Mouse (Mus musculus) frontal cortex, postnatal 25 days (tissue): Measurements from ENCODE around the gene Ccdc159.

ENCODE experiments used
- DNase-seq, 2 experiments: peaks; one replicate each; pipeline ENCODE4 v3.0.0; 2022; ENCODE audit warnings: low spot score in 2 of 2

The Ccdc159 gene

DNA sequence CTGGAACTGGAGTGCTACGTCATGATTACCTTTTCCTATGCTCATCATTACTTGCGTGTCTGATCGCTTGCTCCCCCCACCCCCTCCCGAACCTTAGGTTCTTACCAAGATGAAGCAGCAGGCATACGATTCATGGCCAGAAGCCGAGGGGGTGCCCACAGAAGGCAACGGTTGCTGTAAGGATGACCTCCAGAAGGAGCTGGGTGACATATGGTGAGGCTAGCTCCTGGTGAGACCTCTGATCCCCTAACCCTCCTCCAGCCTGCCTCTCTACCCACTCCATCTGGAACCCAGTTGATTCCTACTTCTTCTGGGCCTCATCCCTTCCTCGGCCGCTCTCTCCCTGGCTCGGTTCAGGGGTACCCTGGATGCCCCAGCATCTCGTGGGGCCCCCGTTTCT lies 6.8 kb downstream of the Ccdc159 start:
- DNase-seq, result no peak

DNA sequence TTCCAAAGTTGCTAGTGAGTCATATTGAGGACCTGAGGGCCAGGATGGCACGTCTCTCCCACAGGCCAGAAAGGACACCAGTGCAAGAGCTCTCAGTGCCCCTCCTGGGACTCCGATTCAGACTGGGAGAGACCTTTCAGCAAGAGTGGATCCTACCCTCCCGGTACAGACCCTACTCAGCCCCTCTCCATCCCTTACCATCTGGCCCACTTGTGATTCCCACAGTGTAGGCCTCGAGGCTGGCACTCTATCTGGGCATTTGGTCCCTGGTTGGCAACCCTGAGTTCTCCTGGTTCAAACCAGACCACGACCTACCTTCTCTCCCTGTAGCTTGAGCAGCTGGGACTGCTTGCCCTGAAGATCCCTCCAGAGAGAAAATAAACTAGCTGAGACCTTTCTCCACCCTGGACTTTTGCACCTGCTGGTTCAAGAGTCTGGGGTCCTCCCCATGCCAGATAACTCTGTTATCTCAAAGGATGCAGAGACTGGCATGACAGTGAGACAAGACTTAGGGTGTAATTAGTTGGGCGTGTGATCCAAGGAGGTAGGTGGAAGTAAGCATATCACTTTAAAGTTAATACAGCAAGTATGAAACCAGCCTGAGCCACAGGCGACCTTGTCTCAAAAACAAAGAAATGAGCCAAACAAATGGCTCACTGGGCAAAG lies 8.3 kb downstream of the Ccdc159 start:
- DNase-seq, result no peak

DNA sequence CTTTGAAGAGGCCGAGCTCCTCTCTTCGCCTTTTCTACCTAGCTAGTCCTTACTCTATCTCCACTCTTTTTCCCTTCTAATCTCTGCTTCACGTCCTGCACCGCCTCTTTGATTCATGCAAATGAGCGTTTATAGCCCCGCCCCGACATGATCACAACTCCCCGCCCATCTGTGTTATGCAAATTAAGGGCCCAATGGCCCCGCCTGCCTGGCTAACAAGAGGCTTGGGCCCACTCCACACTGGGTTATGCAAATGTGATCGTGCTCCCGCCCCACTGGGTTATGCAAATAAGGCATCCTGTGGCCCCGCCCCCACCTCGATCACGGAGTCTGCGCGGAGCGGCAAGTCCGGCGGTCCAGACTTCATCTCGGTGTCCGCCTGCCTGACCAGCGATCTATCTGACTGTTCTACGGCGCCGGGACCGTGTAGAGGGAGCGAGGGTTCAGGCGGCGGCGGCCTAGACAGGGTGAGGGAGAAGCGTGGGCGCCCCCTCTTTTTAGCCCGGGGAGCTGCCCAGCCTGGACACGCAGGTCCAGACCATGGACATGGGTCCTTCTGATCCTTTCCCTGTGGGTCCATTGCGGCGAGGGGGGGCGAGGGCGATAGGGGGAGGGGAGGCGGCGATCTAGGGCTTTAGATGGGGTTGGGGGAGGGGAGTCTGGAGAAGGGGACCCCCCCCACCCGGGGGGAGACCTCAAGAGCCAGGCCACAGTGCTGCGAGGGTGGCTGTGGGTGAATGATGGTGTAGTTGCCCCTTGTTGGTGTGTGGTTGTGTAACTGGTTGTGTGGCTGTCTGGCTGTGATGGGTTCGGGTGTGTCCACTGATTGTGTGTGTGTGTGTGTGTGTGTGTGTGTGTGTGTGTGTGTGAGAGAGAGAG lies 9.7 kb downstream of the Ccdc159 start, which contains the start of gene Plppr2:
Gene Plppr2, plus strand, starts transcription at position 342 of the 879 bp plus-strand sequence.
- DNase-seq, result peak; percentile 96

- no peak for DNase-seq
Measured at GRCm38 (mm10) chr9:21937711-21938175, 10.5 kb downstream of the Ccdc159 start.

DNA sequence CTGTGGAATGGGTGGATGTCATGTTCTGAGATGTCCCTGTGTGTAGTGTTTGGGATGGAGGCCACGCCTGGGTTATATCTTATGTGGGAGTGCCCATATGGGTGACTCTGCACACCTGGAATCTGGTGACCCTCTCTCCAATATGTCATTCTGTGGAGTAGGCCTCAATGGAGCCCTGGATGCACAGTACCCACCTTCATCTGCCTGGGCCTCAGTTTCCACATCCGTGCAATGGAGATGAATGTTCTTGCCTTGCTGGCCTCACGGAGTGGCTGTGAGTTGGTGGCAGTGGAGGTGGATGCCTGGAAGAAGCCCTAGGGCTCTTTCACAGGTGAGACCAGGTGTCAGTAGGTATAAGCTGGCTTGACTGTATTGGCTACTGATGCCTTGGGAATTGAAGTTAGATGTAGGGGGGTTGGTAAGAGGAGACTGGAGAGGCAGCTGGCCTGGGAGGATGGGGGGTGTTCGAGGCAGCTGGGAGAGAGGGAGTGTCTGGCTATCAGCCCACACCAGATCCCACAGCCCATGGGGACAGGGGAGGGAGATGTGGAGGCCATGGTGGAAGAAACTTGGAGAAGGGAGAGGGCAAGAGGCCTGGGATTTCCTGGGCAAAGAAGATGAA lies 11.1 kb downstream of the Ccdc159 start:
- DNase-seq, result no peak

DNA sequence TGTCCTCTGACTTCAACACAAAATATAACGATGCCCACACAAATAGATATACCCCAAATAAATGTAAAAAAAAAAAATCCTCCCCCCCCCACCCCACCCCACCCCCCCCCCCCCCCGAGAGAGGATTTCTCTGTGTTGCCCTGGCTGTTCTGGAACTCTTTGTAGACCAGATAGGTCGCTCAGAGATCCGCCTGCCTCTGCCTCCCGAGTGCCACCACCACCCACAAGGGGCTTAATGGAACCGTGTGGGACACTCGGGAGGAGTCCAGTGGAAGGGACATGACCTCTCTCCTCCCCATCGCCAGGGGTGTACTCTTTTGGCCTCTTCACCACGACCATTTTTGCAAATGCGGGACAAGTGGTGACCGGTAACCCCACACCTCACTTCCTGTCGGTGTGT lies 15.8 kb downstream of the Ccdc159 start:
- DNase-seq, result no peak

- DNase-seq, result no peak
Measured at GRCm38 (mm10) chr9:21943638-21944037, 16.4 kb downstream of the Ccdc159 start.

- no peak for DNase-seq
Measured at GRCm38 (mm10) chr9:21944267-21944666, 17.0 kb downstream of the Ccdc159 start.

GRCm38 (mm10) chr9:21947540-21948130 lies 20.4 kb downstream of the Ccdc159 start:
- no peak for DNase-seq

GRCm38 (mm10) chr9:21948146-21948545 lies 20.9 kb downstream of the Ccdc159 start:
- DNase-seq, result no peak

GRCm38 (mm10) chr9:21948790-21949189 lies 21.5 kb downstream of the Ccdc159 start:
- DNase-seq, result no peak

DNA sequence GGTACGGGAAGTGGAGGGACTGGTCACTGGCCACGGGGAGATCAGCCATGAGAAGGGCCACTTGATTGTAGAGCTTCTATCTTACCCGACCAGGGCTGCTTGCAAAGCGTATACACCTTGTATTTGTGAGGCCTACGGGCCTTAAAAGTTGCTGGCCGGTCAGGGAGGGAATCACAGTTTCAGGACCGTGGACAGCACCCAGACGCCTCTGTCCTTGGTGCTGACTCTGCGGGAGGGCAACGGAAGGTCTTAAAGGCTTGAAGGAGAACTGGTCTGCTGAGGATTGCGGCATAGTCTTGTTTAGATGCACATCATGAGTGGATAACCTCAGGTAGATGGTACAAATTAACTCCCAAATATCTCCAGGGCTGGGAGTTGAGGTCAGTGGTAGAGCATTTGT lies 23.1 kb downstream of the Ccdc159 start:
- DNase-seq, result no peak

DNA sequence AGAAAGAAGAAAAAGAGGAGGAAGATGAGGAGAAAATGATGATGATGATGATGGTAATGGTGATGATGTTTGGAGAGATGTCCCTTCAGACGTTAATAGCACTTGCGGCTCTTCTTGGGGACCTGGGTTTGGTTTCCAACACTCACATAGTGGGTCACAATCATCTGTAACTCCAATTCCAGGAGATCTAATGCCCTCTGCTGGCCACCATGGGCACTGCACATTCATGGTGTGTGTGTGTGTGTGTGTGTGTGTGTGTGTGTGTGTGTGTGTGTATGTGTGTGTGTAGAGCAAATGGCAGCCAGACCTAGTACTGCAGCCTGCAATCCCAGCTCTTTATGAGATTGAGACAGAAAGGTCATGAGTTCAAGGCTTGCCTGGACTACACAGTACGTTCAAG lies 24.7 kb downstream of the Ccdc159 start:
- DNase-seq, result no peak

- DNase-seq, result peak in 1 of 2 experiments; percentile 47
Measured at GRCm38 (mm10) chr9:21953600-21953999, 26.3 kb downstream of the Ccdc159 start.

GRCm38 (mm10) chr9:21954635-21955034 lies 27.4 kb downstream of the Ccdc159 start:
- no peak for DNase-seq

GRCm38 (mm10) chr9:21955225-21955569 lies 27.9 kb downstream of the Ccdc159 start:
- DNase-seq, result peak in 1 of 2 experiments; percentile 55

DNA sequence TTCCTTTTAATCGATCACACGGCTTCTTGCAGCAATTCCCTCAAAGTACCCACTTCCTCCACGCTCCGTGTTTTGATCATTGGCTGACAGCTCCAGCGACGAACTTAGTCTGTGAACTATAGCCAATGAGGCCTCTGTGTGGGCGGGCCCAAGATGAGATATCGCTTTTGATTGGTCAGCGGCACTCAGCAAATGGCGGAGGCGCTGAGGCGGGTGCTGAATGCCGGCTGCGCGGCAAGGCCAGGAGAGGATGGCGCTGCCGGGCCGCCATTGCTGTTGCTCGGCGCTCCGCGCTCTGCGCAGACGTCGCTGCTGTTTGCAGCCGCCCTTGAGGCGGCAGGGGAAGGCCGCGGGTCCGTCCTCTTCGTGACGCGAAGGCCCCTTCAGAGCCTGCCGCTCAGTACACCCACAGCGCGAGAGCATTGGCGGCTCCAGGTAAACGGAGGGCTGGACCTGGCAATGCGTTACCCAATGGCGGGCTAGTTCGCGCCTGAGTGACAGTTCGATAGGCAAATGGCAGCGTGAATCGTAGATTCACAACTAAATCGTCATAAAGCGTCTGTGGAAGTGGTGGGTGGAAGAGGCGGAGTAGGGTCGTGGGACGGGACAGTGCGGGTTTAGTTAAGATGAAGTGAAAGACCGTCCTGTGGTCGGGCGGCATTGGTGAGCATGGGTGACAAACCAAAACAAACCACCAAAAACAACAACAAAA lies 28.5 kb downstream of the Ccdc159 start, which contains the start of gene Swsap1:
Gene Swsap1, plus strand, starts transcription at position 186 of the 712 bp plus-strand sequence.
- peak; percentile 100 for DNase-seq

- DNase-seq, result no peak
Measured at GRCm38 (mm10) chr9:21958372-21958771, 31.1 kb downstream of the Ccdc159 start.

DNA sequence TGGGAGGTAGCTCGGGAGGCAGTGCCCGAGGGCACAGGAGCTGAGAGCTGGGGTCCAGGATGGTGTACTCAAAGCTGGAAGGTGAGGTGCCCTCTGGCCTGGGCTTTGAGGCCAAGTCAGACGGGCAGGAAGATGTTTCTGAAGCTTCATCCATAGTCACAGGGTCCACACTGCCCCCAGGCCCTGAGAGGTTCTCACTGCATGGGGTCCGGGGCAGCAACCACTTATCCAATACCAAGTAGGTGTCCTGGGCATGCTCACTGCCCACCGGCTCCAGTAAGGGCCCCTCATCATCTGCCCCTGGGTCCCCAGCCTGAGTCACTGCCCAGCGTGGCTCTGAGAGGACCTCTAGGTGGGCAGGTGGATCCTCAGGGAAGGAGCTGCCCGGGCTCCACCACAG lies 32.0 kb downstream of the Ccdc159 start:
- no peak for DNase-seq

DNA sequence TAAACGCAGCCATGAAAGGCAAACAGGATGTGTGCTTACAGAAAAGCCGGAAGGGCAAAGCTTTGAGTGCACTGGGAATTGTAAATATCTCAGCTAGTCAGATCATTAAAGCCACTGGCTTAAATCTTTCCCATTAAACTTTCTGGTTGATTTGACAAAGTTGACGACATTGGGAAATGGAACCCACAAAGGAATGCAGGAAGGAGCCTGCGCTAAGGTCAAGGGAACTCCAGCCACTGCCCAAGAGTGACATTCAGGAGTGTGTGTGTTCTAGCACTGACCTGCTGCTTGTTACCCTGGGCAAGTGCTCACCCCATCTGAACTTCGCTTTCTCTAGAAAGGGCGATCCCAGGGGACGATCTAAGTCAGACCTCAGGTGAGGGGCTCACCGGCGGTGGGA lies 32.9 kb downstream of the Ccdc159 start:
- DNase-seq, result no peak

GRCm38 (mm10) chr9:21960558-21961208 lies 33.4 kb downstream of the Ccdc159 start:
- DNase-seq, result no peak
